ENCODE assay signal across 15 mouse cellular contexts in the genomic region with DNA sequence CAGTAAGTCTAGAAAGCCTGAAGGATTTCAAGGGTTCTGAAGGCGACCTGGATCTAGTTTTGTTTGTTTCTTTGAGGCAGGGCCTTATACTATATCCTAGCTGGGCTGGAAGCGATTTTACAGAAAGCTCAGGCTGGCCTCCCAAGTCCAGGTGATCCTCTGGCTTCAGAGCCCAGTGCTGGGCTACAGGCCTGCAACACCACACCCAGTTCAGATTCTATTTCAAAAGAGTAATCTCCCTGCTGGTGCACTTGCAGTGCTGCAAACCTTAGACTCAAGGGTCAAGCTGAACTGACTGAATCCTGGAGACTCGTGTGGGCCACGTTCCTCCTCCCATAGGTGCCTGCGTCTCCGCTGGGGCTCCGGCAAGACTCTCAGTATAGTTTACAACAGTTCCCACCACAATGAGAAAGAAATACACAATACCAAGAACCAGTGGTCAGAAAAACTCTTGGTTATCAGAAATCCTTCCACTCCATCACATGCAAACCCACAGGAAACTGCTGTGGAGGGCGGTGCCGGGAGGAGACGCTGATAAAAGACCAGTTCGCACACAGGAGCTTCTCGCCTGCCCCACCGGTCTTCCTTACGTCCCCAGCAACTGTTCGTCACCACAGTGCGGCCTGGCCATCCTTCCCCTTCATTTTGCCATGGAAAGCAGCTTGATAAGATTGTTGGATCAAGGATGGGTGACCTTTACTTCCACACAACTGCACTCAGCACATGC.
DNase-seq lines count a peak whose midpoint lies in the region; ATAC-seq and TF ChIP-seq lines count a peak whose summit lies in the region.
"Had no signal": no experiment of that assay in that cellular context is flagged by ENCODE, and none has a peak within 500 bp of the region (broad histone marks: within the 10 kb centered on the region; RNA-seq: fewer than 3 reads in every experiment).

No protein-coding gene starts in this region.

- H3K27ac ChIP-seq in heart, embryonic 14.5 days (replicated peaks in 1 of 2; ENCODE audit: control insufficient read depth in 1 of 2, insufficient read depth in 1 of 2, low read depth in 2 of 2, low read length in 2 of 2): peak overlapping the region; percentile 57 to 66
- no peak overlapping the region; the same call in 1 of the 2 replicates for H3K27ac ChIP-seq in heart, adult 2 months
- peak overlapping the region; percentile 88 for H3K27ac ChIP-seq in MEL (ENCODE audit: control insufficient read depth, low read depth, low read length)
- no peak overlapping the region for H3K27ac ChIP-seq in intestine, embryonic 16.5 days (ENCODE audit: low read length)
- H3K27ac ChIP-seq: embryonic facial prominence, embryonic 10.5 days; midbrain, embryonic 12.5 days had no signal

- no peak for TF ChIP-seq EP300 in heart, adult 2 months (IDR thresholded peaks at IDR 0.05; ENCODE audit: insufficient read depth, low read depth, low read length)
- peak; percentile 97 for TF ChIP-seq EP300 in MEL (IDR thresholded peaks at IDR 0.05; ENCODE audit: low read depth in 1 of 2, low read length in 2 of 2)

- TF ChIP-seq CTCF in heart, adult 2 months (IDR thresholded peaks at IDR 0.05): no peak
- no peak for TF ChIP-seq CTCF in MEL (IDR thresholded peaks at IDR 0.05 in 2 of 3, conservative IDR thresholded peaks at IDR 0.05 in 1 of 3; ENCODE audit: control insufficient read depth in 1 of 3, insufficient read depth in 1 of 3, low read depth in 2 of 3, low read length in 3 of 3, poor library complexity in 1 of 3, severe bottlenecking in 1 of 3)

- H3K27me3 ChIP-seq in heart, embryonic 14.5 days (ENCODE audit: control insufficient read depth, insufficient read depth, low read length): no peaks in the 10 kb centered on the region
- H3K27me3 ChIP-seq in heart, adult 2 months (ENCODE audit: control insufficient read depth, insufficient read depth, low read length): no peaks in the 10 kb centered on the region
- no peaks in the 10 kb centered on the region for H3K27me3 ChIP-seq in MEL (ENCODE audit: control insufficient read depth in 1 of 2, insufficient read depth in 2 of 2, low read length in 2 of 2)
- no peaks in the 10 kb centered on the region for H3K27me3 ChIP-seq in intestine, embryonic 16.5 days (replicated peaks; ENCODE audit: control insufficient read depth, insufficient read depth, low read length)
- H3K27me3 ChIP-seq: midbrain, embryonic 12.5 days; Patski had no signal

- no peaks in the 10 kb centered on the region for H3K9me3 ChIP-seq in heart, embryonic 14.5 days (ENCODE audit: control insufficient read depth, low read length)
- H3K9me3 ChIP-seq in MEL (replicated peaks; ENCODE audit: insufficient read depth, low read length): no peaks in the 10 kb centered on the region
- H3K9me3 ChIP-seq in intestine, embryonic 16.5 days (ENCODE audit: control insufficient read depth, low read length): no peaks in the 10 kb centered on the region

- H3K4me1 ChIP-seq in heart, embryonic 14.5 days (ENCODE audit: control insufficient read depth in 2 of 2, insufficient read depth in 2 of 2, low read length in 2 of 2): peaks cover 35 to 56% of the 10 kb centered on the region in 2 experiments
- H3K4me1 ChIP-seq in heart, adult 2 months (ENCODE audit: control insufficient read depth, insufficient read depth, low read length): peaks cover 18% of the 10 kb centered on the region
- peaks cover 35 to 50% of the 10 kb centered on the region in 2 experiments for H3K4me1 ChIP-seq in MEL (ENCODE audit: control insufficient read depth in 1 of 2, insufficient read depth in 2 of 2, low read length in 2 of 2)
- H3K4me1 ChIP-seq in intestine, embryonic 16.5 days (ENCODE audit: control insufficient read depth, insufficient read depth, low read length): peaks cover 16% of the 10 kb centered on the region

- no peak for TF ChIP-seq POLR2A in heart, adult 2 months (IDR thresholded peaks at IDR 0.05; ENCODE audit: insufficient read depth, low read depth, low read length)
- peak in 1 of 2 experiments; percentile 67; a peak in 2 of 4 replicates for TF ChIP-seq POLR2A in MEL (IDR thresholded peaks at IDR 0.05; ENCODE audit: control insufficient read depth in 1 of 2, insufficient read depth in 1 of 2, low read depth in 1 of 2, low read length in 2 of 2, poor library complexity in 1 of 2)

- no peak overlapping the region for H3K9ac ChIP-seq in heart, embryonic 14.5 days (ENCODE audit: low read length)
- no peak overlapping the region for H3K9ac ChIP-seq in heart, adult 2 months (ENCODE audit: low read depth, low read length)
- H3K9ac ChIP-seq in MEL (ENCODE audit: control insufficient read depth, low read depth, low read length, poor library complexity, severe bottlenecking): peak overlapping the region; percentile 49
- H3K9ac ChIP-seq in intestine, embryonic 16.5 days (ENCODE audit: low read depth, low read length): no peak overlapping the region
- H3K9ac ChIP-seq: midbrain, embryonic 12.5 days had no signal

- no peaks in the 10 kb centered on the region for H3K36me3 ChIP-seq in heart, embryonic 14.5 days (ENCODE audit: control insufficient read depth, insufficient read depth, low read length)
- H3K36me3 ChIP-seq in heart, adult 2 months (ENCODE audit: control insufficient read depth, insufficient read depth, low read length): no peaks in the 10 kb centered on the region
- H3K36me3 ChIP-seq in MEL (ENCODE audit: control insufficient read depth in 1 of 2, insufficient read depth in 2 of 2, low read length in 2 of 2): peaks cover 0 to 44% of the 10 kb centered on the region in 2 experiments; a peak in 2 of 4 replicates
- no peaks in the 10 kb centered on the region for H3K36me3 ChIP-seq in intestine, embryonic 16.5 days (ENCODE audit: control insufficient read depth, insufficient read depth, low read length)
- H3K36me3 ChIP-seq: midbrain, embryonic 12.5 days had no signal

- no peaks in the 10 kb centered on the region for H3K79me2 ChIP-seq in heart, adult 2 months (replicated peaks; ENCODE audit: control insufficient read depth, insufficient read depth, low read length)
- H3K79me2 ChIP-seq in MEL (ENCODE audit: control insufficient read depth, insufficient read depth, low read length, poor library complexity): no peaks in the 10 kb centered on the region

- no peak for DNase-seq in heart, adult 2 months
- peak; percentile 93 for DNase-seq in MEL (ENCODE audit: low read depth, low spot score)
- DNase-seq in liver: peak; percentile 77
- DNase-seq in layer of hippocampus, adult 9-11 months: no peak
- DNase-seq: cerebellum, adult 9-11 months; kidney, postnatal 10 days; lung, adult 2 months; thymus, adult 2 months had no signal

- intact Hi-C loops in heart, adult 2 months (cut with DNase I): no loop called here

- no peak overlapping the region for H3K4me2 ChIP-seq in heart, embryonic 14.5 days (ENCODE audit: low read length)
- no peak overlapping the region for H3K4me2 ChIP-seq in intestine, embryonic 16.5 days (ENCODE audit: low read depth, low read length)
- H3K4me2 ChIP-seq: midbrain, embryonic 12.5 days had no signal

- no peak for TF ChIP-seq RAD21 in MEL (IDR thresholded peaks at IDR 0.05; ENCODE audit: low read depth, low read length)

- 66% methylated on average over 16 of the region's 16 CpGs for WGBS in heart, embryonic 14.5 days
- 61% methylated on average over 16 of the region's 16 CpGs for WGBS in heart, adult 2 months
- 79% methylated on average over 16 of the region's 16 CpGs for WGBS in intestine, embryonic 16.5 days

- ATAC-seq in heart, embryonic 14.5 days (ENCODE audit: insufficient number of reproducible peaks, insufficient read depth, low FRiP score, low read depth): no peak
- ATAC-seq in megakaryocyte progenitor cell, adult 5-6 weeks (replicated peaks; ENCODE audit: poor library complexity): peak; percentile 70
- no peak for ATAC-seq in intestine, embryonic 16.5 days
- ATAC-seq: CD4-positive, CD25-positive, alpha-beta regulatory T cell, adult 4 months; Patski had no signal

- no peak overlapping the region for H3K4me3 ChIP-seq in heart, embryonic 14.5 days (ENCODE audit: control insufficient read depth in 1 of 2, insufficient read depth in 1 of 2, low read depth in 1 of 2, low read length in 2 of 2)
- no peak overlapping the region for H3K4me3 ChIP-seq in heart, adult 2 months
- H3K4me3 ChIP-seq in MEL (ENCODE audit: control insufficient read depth in 1 of 2, insufficient read depth in 1 of 2, low read depth in 2 of 2, low read length in 2 of 2): peak overlapping the region; percentile 25 to 30; a peak in 3 of 4 replicates
- H3K4me3 ChIP-seq in intestine, embryonic 16.5 days (ENCODE audit: low read length): no peak overlapping the region
- H3K4me3 ChIP-seq: embryonic facial prominence, embryonic 10.5 days; midbrain, embryonic 12.5 days had no signal

TF ChIP-seq in MEL, 35 proteins besides CTCF, POLR2A, EP300 and RAD21 (continues in another document):
- no peak for TF ChIP-seq KAT2A (conservative IDR thresholded peaks at IDR 0.05; ENCODE audit: low read depth, low read length)
- TF ChIP-seq RCOR1 (IDR thresholded peaks at IDR 0.05; ENCODE audit: low read depth, low read length): peak; percentile 97
- no peak for TF ChIP-seq GABPA (IDR thresholded peaks at IDR 0.05; ENCODE audit: low read depth, low read length)
- TF ChIP-seq BHLHE40 (IDR thresholded peaks at IDR 0.05; ENCODE audit: borderline replicate concordance, low read depth, low read length): peak; percentile 99
- peak; percentile 93 for TF ChIP-seq MYC (IDR thresholded peaks at IDR 0.05; ENCODE audit: low read depth, low read length)
- TF ChIP-seq USF2 (IDR thresholded peaks at IDR 0.05; ENCODE audit: borderline replicate concordance in 1 of 2, insufficient read depth in 1 of 2, low read depth in 1 of 2, low read length in 2 of 2): no peak
- TF ChIP-seq MAX (IDR thresholded peaks at IDR 0.05; ENCODE audit: low read length): peak; percentile 77; the same call in 1 of the 2 replicates
- TF ChIP-seq TCF12 (IDR thresholded peaks at IDR 0.05; ENCODE audit: low read depth, low read length): peak; percentile 93
- no peak for TF ChIP-seq UBTF (IDR thresholded peaks at IDR 0.05; ENCODE audit: borderline replicate concordance, insufficient read depth, low read depth, low read length)
- peak; percentile 65; the same call in 1 of the 2 replicates for TF ChIP-seq MYB (IDR thresholded peaks at IDR 0.05; ENCODE audit: low read depth, low read length)
- no peak for TF ChIP-seq E2F4 (IDR thresholded peaks at IDR 0.05; ENCODE audit: borderline replicate concordance, low read depth, low read length)
- no peak for TF ChIP-seq NRF1 (IDR thresholded peaks at IDR 0.05; ENCODE audit: insufficient read depth, low read depth, low read length, poor library complexity, severe bottlenecking)
- peak; percentile 95 for TF ChIP-seq GATA1 (IDR thresholded peaks at IDR 0.05; ENCODE audit: low read depth, low read length)
- TF ChIP-seq TAL1 (IDR thresholded peaks at IDR 0.05; ENCODE audit: low read length): peak; percentile 86
- TF ChIP-seq USF1 (IDR thresholded peaks at IDR 0.05; ENCODE audit: low read depth, low read length): peak; percentile 63
- TF ChIP-seq MEF2A (IDR thresholded peaks at IDR 0.05; ENCODE audit: extremely low read depth, insufficient replicate concordance, low read depth, low read length, poor library complexity, severe bottlenecking): no peak
- TF ChIP-seq ZMIZ1 (IDR thresholded peaks at IDR 0.05; ENCODE audit: low read depth, low read length): peak; percentile 86; the same call in 1 of the 2 replicates

Comparison
In these comparisons a context has a peak if more than half of its experiments do, and no peak if none do; other contexts are left out.
1. H3K27ac ChIP-seq: peak in heart, embryonic 14.5 days (2 of 2) and MEL (single experiment); none in heart, adult 2 months (single experiment) and intestine, embryonic 16.5 days (single experiment).
2. H3K4me3 ChIP-seq: peak in MEL (2 of 2); none in heart, embryonic 14.5 days (0 of 2), heart, adult 2 months (single experiment) and intestine, embryonic 16.5 days (single experiment).
3. DNase-seq: peak in MEL (single experiment) and liver (single experiment); none in heart, adult 2 months (0 of 2) and layer of hippocampus, adult 9-11 months (single experiment).